Mouse (Mus musculus): ENCODE results near the gene Slc20a1.

Gene Slc20a1

DNA sequence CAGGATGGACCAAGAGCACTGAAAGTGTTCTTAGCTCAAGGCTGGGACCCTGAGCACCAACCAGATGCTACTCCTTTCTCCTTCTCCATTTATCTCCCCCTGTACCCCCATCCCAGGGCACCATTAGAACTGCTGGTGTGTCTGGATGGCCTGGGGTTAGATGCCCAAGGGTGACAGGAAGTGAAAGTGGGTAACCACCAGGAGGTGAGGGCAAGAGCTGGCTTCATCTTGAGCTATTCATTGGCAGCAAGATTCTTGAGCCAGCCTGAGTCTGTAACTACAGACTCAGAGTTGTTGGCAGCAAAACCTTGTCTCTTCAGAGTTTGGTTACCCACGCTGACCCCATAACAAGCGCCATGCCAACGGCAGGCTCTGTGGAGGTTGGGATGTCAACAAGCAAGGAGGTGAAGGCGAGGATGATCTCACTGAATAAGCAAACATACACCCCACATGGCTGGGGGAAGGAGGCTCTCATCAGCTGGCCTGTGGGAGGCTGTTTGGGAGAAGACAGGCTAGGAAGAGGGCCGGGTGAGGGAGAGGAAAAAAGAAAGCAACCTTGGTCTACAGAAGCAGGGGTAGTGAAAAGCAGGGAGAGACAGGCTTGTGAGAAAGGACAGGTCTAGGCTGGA, 12.2 kb upstream of the Slc20a1 start:
- DNase-seq (ENCODE audit: low spot score in 2 of 2) = no peak

DNA sequence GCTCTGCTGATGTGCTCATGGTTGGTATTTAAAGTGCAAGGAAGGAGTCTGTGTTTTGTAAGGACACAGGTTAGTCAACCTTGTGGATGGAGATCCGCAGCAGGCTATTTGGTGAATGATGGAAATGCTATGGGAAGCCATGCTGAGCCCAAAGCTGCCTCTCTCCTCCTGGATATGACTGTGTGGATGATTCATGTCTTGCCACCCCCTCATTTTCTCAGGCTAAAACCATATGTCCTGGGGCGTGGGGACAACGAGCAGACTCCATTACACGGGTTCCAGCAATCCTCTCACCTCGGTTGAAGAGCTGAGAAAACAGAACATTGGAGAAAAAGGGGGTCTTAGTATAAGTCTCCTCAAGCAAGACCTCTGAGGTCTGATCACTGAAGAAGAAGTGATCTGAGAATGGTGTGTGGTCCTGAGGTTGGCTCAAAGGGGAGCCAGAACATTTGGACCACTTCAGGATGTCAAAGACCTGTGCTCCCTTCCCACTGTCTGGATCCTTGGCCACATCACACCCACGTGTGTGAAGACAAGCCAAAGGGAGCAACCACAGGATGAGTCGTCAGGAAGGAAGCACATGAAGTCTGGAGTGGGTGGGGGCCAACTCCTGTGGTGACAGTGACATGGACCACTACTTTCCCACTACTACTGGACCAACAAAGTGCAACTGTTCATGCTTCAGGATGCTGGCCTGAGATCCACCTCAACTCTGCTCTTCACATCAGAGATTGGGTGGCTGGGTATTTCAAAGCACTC, 6.0 kb upstream of the Slc20a1 start:
- no peak for DNase-seq (ENCODE audit: low spot score in 2 of 2)

DNA sequence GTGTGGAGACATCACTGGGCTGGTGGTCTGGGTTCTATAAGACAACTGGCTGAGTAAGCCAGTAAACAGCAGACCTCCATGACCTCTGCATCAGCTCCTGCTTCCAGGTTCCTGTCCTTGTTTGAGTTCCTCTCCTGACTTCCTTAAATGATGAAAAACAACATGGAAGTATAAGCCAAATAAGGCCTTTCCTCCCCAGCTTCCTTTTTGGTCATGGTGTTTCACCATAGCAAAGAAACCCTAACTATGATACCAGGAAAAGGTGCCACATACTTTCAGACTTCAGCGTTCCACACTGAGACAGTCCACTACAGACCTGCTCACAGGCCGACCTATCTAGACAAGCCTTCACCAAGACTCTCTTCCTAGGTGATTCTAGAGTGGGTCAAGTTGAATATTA, 2.2 kb upstream of the Slc20a1 start:
- no peak for DNase-seq (ENCODE audit: low spot score in 2 of 2)

DNA sequence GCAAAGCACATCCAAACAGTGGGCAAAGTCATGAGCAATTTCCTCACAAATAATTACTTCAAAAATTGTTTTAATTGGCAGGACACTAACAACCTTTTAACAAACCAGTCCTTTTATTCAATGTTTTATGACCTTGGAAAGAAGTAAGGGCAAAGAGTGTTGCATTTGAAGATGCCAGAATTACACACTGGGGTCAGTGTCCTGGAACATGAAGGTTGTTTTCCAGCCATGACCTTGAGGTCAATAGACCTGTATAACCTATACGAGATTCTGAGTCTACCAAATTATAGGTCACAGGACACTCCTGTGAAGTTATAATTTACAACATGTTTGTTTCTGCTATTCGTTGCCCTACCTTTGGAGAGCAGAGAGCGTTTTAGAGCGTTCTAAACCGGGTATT, 1.4 kb upstream of the Slc20a1 start:
- no peak for DNase-seq (ENCODE audit: low spot score in 2 of 2)

DNA sequence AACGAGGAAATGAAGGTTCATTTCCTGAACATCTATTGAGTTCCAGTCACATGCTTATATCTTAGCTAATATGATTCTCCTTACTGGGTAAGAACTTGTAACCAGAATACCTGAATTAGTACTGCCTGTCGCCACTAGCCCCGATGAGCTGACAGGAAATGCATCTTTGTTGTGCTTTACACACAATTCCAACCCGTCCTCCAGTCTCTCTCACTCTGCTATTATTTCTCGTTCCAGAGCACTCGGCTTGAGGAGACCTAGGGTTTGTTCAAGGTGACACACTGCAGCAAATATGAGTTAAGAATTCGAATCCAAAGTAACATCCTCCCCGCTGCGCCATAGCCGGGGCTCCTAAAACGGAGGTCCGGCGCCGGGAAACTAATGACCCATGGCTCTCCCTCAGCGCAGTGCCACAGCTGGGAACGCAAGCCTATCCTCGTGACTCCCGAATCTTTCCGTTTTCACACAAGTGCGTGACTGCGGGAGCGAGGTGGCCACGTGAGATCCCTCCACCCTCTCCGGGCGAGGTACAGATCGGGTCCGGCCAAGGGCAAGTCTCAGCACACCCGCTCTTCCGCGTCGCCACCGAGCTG, 625 bp upstream of the Slc20a1 start:
- DNase-seq (ENCODE audit: low spot score in 2 of 2) = peak in 1 of 2 experiments; percentile 56

DNA sequence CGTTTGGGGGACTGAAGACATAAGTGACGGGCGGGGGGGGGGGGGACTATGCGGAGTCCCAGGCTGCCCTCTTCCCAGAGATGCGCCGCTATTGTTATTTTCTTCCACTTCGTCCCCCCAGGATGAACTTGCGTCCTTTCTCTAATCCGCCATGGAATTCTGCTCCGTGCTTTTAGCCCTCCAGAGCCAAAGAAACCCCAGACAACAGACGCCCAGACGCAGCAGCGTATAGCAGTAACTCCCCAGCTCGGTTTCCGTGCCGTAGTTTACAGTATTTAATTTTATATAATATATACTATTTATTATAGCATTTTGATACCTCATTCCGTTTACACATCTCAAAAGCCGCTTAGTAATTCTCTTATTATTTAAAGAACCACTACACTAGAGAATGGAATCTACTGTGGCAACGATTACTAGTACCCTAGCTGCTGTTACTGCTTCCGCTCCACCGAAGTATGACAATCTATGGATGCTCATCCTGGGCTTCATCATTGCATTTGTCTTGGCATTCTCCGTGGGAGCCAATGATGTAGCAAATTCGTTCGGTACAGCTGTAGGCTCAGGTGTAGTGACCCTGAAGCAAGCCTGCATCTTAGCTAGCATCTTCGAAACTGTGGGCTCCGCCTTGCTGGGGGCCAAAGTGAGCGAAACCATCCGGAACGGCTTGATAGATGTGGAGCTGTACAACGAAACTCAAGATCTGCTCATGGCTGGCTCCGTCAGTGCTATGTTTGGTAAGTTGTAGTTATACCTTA, 943 bp downstream of the Slc20a1 start:
- DNase-seq (ENCODE audit: low spot score in 2 of 2) = no peak

DNA sequence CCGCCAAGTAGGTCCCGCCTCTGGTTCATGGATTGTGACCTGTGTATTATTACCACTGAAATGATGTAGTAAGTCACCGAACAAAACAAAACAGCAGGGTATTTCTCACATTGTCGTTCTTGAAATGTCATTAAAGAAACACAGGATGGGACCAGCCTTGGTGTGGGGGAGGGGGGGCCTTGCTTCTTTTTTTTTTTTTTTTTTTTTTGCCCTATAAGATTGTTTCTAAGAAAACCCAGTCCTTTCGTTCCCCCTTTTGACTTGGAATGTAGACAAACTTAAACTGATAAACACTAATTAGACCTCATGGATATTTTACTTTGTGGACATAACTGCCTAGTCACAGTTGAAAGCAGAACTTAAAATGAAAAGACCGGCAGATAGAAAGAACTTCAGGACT, 6.4 kb downstream of the Slc20a1 start:
- DNase-seq (ENCODE audit: low spot score in 2 of 2) = no peak

DNA sequence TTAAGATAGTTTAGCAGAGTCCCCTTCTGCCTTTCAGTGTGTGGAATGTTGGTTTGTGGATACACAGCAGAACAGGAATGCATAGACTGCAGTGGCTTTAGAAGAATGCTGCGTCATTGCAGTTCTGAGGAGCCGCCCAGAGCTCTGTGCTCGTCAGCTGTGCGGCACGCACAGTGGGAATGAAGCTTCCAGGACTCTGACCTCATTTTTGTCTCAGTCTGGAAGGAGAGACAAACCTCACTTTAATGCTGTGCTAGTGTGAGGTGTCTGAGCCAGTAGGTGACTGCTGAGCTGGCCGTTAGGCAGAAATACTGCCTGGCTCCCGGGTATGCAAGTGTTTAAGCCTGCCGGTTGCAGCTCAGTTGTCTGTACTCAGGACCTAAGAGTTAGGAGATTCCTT, 8.3 kb downstream of the Slc20a1 start:
- DNase-seq (ENCODE audit: low spot score in 2 of 2) = no peak

DNA sequence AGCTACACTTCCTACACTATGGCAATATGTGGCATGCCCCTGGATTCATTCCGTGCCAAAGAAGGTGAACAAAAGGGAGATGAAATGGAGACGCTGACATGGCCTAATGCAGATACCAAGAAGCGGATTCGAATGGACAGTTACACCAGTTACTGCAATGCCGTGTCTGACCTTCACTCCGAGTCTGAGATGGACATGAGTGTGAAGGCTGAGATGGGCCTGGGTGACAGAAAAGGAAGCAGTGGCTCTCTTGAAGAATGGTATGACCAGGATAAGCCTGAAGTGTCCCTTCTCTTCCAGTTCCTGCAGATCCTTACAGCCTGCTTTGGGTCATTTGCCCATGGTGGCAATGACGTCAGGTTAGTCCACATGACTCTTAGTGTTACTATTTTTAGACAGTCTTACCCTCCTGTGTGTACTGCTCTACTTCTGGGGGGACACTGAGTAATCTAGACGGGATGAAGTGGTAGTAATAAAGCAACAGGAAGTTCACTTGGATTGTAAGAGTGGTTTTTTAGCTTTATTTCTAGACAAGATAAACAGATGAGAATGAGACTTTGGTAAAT, 9.7 kb downstream of the Slc20a1 start:
- DNase-seq (ENCODE audit: low spot score in 2 of 2) = no peak

DNA sequence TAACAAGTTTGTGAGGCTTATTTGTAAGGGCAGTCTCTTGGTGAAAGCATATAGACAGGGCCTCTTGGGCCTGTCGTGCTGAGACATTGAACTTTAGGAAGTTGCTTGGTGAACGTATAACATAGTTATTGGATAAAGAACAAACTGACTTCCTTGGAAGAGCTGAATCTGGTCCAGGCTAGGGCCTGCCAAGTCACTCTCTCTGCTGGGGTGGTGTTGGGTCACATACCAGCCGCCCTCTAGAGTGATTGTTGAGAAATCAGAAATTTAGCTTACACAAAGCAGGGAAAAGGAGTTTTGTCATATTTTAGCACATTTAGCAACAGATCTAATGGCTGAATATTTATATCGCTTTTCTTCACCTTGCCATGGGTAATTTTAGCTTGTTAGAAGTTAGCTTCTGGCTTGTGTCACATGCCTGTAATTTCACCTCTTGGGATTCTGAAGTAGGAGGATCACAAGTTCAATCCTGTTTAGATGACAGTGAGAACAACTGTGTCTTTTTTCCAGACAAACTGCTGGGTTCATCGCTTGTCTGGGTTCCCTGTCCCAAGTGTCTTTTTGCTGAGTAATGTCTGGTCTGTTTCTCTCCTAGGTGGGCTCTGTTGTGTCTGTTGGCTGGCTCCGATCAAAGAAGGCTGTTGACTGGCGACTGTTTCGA, 11.7 kb downstream of the Slc20a1 start:
- DNase-seq (ENCODE audit: low spot score in 2 of 2) = no peak

DNA sequence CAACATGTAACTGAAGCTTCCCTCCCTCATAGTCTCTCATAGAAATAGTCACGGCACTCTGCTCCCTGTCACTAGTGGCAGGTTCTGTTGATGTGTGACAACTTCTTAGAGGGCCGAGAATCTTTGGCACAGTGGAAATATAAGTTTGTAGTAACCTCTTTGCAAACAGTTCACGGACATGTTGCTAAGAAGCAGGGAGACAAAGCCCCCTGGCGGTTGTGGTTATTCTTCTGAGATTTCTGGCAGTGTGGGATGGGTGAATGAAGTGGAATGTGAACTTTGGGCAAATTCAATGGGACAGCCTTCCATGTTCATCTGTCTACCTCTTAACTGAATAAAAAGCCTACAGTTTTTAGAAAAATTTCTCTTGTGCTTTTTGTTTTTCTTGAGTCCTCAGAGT, 12.7 kb downstream of the Slc20a1 start:
- no peak for DNase-seq (ENCODE audit: low spot score in 2 of 2)

DNA sequence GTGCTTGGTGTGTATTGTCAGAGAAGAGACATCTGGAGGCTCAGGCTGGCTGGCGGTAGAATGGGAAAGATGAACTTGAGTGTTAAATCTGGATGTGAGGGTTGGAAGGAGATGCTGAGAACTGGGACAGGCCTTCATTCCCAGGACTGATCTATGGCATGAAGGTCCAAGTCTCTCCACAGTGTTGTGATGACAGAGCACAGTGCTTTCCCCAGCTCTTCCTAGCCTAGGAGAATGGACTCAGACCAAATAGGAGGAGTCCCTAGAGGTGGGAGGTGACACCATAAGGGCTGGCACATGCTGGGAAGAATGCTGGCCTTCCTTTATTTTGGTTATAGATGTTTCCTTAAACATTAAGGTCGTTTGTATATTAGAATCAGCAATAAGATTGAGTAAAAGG, 13.4 kb downstream of the Slc20a1 start:
- DNase-seq (ENCODE audit: low spot score in 2 of 2) = no peak

DNA sequence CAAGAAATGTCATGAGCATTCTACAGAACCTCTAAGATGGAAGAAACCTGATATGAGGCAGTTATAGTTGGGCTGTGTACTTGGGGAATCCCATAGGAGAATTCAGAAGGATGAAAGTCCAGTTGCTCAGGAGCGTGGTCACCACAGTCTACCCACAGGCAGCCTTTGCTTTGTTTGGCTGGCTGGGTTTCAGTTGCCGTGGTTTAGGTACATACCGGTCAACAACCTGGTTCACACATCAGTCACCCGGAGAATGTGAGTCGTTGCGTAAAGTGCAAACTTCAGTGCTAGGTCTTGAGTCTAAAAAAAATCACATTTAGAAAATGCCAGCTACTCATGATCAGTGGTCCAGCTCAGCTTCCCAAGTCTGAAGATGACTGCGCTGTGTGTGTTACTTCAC, 14.0 kb downstream of the Slc20a1 start:
- no peak for DNase-seq (ENCODE audit: low spot score in 2 of 2)

DNA sequence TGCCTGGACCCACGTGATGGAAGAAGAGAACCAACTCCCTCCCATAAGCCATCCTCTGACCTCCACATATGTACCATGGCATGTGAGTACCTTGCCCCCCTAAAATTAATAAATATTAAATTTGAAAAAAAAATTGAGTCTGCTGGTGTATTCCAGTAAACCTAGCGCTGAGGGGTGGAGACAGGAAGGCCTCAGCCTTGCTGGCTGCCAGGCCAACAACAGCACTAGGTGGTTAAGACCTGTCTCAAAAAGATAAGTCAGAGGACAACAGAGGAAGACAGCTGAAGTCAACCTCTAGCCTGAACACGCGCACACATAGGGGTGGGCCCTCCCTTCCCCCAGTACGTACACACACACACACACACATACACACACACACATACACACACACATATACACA, 16.2 kb downstream of the Slc20a1 start:
- no peak for DNase-seq (ENCODE audit: low spot score in 2 of 2)

DNA sequence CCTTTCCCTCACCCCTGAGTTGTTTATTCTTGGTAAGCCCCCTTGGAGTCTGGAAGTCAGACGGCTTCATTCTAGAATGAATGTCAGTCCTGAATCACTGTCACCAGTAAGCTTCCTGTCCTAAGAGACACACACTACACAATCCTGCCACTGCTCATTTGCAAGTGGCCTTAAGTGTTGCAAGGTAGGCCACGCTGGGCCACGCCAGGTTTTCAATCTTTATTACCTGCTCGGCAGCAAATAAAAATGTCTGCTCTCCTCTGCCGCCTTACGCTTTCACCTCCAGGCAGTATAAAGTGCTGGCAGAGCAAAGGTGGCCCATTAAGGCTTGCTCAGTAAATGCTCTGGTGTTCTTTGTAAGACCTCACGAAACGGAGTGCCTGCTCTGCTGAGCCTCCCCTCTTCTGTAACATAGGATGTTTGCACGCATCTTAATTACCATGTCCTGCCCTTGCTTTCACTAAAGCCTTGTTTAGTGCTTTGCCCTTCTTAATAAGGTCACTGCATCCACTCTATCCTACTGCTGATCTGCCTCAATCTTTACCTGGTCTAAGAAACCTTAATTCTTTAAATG, 19.1 kb downstream of the Slc20a1 start:
- no peak for DNase-seq (ENCODE audit: low spot score in 2 of 2)

DNA sequence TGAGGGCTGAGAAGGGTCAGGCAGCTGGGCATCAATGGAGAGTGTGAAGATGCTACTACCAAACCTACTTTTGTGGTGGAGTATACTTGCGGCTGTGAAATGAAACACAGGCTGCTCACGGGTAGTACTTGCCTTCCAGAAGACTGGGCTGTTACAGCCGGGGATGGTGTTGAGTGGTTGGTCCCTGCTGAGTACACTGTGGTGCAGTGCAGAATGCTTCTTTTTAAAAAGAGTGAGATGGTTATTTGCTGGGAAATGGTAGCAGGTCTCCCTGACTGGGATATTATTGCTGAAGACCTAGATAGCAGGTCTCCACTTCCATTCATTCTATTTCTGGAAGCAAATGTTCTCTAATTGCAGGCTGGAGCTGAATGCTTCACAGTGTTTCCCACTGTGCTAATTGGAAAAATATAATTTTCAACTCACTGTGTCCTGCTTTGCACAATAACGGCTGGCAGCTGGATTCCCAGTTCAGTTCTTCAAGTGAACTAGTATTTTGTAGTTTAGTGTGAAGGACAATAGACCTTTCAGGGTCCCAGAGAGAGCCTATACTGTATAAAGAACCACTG, 20.1 kb downstream of the Slc20a1 start:
- no peak for DNase-seq (ENCODE audit: low spot score in 2 of 2)

DNA sequence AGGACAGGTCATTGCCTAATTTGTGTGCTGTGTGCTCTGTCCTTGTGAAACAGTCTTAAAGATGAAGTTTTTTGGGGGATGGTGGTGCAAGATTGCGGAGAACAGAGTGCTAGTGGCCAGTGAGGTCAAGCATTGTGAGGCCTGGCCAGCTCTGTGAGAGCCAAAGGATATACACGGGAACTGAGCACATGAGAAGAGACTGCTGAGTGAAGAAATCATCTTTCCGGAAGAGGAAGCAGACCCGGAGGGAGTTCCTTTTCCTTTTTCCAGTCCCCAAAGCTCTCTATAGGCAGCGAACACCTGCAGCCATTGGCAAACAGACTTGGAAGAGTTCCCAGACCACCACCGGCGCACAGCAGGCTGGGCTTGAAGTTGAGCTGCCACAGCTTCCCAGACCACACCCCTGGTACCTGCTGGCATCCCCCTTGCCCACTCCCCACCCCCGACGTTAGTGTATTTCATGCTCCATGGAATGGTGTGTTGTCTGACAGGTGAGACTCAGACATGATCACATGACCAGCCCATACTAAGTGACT, 22.6 kb downstream of the Slc20a1 start:
- DNase-seq (ENCODE audit: low spot score in 2 of 2) = no peak

DNA sequence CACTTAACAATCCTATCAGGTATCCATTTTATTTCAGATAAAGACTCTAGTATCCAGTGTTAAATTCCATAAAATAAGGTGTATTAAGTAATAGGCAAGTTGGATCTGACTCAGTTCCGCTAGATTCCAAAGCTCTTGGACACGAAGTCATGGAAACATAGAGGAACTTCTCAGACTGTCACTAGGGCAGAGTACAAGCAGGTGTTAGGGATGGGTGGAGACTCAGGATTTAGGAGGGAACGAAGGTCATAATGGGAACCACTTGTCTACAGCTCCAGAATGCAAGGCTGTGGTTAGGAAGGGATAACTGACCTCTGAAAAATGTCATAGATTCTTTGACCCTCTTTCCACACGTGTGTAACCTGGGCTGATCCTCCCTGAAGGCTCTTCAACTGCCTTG, 25.6 kb downstream of the Slc20a1 start:
- no peak for DNase-seq (ENCODE audit: low spot score in 2 of 2)

DNA sequence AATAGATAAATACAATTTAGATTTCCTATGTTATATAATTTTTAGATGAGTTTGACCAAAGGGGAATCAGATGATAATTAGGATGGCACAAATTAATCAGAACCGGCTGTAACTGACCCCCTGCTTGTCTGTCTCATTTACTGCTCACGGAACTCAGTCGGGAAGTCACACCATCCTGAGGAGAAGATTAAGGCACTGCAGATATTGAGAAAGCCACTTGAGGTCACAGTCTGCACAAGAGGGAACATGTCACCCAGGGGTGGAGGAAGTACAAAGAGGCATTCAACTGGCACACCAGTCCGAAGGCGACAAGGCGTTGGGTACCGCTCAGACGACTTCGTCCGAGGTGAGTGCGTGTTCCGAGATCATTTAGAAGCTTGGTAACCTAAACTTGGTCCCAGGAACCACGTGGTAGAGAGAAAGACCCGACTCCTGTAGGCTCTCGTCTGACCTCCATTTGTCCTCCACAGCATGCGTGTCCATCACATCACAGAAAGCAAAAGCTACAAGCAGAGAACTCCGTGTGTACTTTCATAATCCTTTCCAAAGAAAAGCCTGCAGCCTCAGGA, 26.8 kb downstream of the Slc20a1 start:
- no peak for DNase-seq (ENCODE audit: low spot score in 2 of 2)

DNA sequence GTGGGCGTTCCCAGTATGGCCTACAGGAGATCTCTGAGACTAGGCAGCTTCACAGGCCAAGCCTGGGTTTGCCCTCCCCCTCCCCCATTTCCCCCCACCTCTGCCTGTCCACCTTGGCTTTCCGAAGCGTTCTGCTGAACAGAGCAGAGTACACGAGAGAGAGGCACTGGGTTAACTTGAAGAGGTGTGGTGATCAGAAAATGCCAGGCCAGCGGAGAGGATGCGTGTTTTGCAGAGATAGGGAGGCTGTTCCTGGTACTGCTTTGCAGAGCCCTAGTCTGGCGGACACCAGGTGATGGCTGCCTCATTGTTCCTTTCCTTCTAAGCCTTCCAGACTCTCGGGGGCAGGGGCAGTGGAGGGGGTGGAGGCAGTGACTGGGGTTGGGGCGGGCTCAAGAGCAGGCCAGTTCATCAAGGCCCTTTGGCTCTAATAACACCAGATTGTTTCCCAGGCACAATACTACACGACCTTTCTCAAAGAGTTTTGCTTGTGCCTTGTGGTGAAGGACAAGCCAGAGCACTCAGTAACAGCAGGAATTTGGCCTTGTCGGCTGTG, 27.8 kb downstream of the Slc20a1 start:
- DNase-seq (ENCODE audit: low spot score in 2 of 2) = no peak

Measured in frontal cortex, postnatal 25 days (tissue).